Mouse (Mus musculus) spleen, adult 2 months (tissue): ENCODE data around the gene Plekhg5.

Experiments
- CTCF ChIP-seq: fragments of 200-500 bp; IDR thresholded peaks from 2 replicates; pipeline ENCODE4 v1.5.1; 2011; ENCODE audit warnings: mild to moderate bottlenecking, inconsistent platforms; ENCODE audit not compliant: insufficient read depth, insufficient read length, insufficient replicate concordance; ENCODE audit errors: extremely low read depth
- POLR2A ChIP-seq: fragments of 200-500 bp; IDR thresholded peaks from 2 replicates; pipeline ENCODE4 v1.6.1; 2011; ENCODE audit warnings: low read depth, low read length, inconsistent platforms

GRCm38 (mm10) chr4:152069245-152069644 lies 3.1 kb upstream of the Plekhg5 start:
- TF ChIP-seq POLR2A (no peak), CTCF (no peak)
